Mouse (Mus musculus): ENCODE data around the gene Zfp189. TPM values are rescaled to one million over a fixed set of nuclear protein-coding genes. Genes with fewer than 3 reads are reported as not detected.
A peak's percentile ranks its signal among the peaks of the same experiment; 100 is the strongest.

Zfp189 gene
- polyA plus RNA-seq, 1 experiment from 2014 or later, result 3.5 TPM

GRCm38 (mm10) chr4:49522576-49522975 is 1.6 kb downstream of the Zfp189 start:
- ATAC-seq (ENCODE audit: low read depth), result no peak
- Histone ChIP-seq H3K36me3 (ENCODE audit: control insufficient read depth, insufficient read depth) (peaks cover 9% of the 10 kb centered on the region), H3K4me1 (ENCODE audit: control insufficient read depth, low read depth, low read length) (peaks cover 12% of the 10 kb centered on the region), H3K9ac (ENCODE audit: low read depth, low read length) (no peak overlapping the region), H3K27me3 (ENCODE audit: control insufficient read depth, insufficient read depth, low read depth, low read length) (no peaks in the 10 kb centered on the region), H3K4me3 (ENCODE audit: low read depth, low read length) (no peak overlapping the region), H3K4me2 (ENCODE audit: low read depth, low read length) (0 out of 2 replicates have a peak overlapping the region, but pooled peaks have one; percentile 81), H3K27ac (ENCODE audit: low read length) (no peak overlapping the region), H3K9me3 (replicated peaks; ENCODE audit: control insufficient read depth, low read length) (no peaks in the 10 kb centered on the region)
- 83% methylated on average over 9 of the region's 9 CpGs for WGBS (ENCODE audit: insufficient replicate concordance)

- 66% methylated on average over 3 of the region's 3 CpGs for WGBS (ENCODE audit: insufficient replicate concordance)
- no peak overlapping the region for H3K27ac ChIP-seq (ENCODE audit: low read length)
Measured at GRCm38 (mm10) chr4:49535036-49535435, 14.1 kb downstream of the Zfp189 start.

DNA sequence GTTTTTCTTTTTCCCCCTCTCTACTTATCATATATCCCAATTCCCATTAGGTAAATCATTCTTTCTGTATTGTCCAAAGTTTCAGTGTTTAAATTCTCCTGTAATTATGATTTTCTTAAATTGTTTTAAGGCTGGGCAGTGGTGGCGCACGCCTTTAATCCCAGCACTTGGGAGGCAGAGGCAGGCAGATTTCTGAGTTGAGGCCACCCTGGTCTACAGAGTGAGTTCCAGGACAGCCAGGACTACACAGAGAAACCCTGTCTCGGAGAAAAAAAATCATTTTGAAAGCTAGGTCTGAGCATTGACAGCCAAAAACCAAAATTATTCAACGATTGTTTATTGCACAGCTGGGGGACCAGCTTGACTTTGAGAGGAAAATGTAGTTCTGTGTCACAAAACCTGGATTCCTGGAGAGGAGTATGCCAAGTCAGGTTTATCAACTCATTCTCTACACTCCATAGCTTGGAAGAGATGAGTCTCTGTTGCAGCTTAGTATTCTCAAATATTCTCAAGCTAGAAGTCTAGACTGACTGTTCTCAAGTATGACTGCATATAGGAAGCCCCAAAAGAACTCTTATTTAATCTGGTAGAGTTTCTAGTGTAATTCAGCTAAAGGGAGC is 14.8 kb downstream of the Zfp189 start:
- Histone ChIP-seq H3K27me3 (ENCODE audit: control insufficient read depth, insufficient read depth, low read depth, low read length) (no peaks in the 10 kb centered on the region), H3K36me3 (ENCODE audit: control insufficient read depth, insufficient read depth) (peaks cover under 1% of the 10 kb centered on the region; the same call in 1 of the 2 replicates), H3K9ac (ENCODE audit: low read depth, low read length) (no peak overlapping the region), H3K4me2 (ENCODE audit: low read depth, low read length) (no peak overlapping the region), H3K27ac (ENCODE audit: low read length) (no peak overlapping the region), H3K4me3 (ENCODE audit: low read depth, low read length) (no peak overlapping the region), H3K9me3 (replicated peaks; ENCODE audit: control insufficient read depth, low read length) (no peaks in the 10 kb centered on the region), H3K4me1 (ENCODE audit: control insufficient read depth, low read depth, low read length) (no peaks in the 10 kb centered on the region)
- 67% methylated on average over 4 of the region's 4 CpGs for WGBS (ENCODE audit: insufficient replicate concordance)
- no peak for ATAC-seq (ENCODE audit: low read depth)

More at GRCm38 (mm10) chr4:49535036-49535435, 14.1 kb downstream of the Zfp189 start:
- Histone ChIP-seq H3K4me3 (ENCODE audit: low read depth, low read length) (no peak overlapping the region), H3K9me3 (replicated peaks; ENCODE audit: control insufficient read depth, low read length) (0 out of 2 replicates have a peak, but pooled peaks cover 2% of the 10 kb centered on the region), H3K9ac (ENCODE audit: low read depth, low read length) (no peak overlapping the region), H3K4me2 (ENCODE audit: low read depth, low read length) (no peak overlapping the region), H3K27me3 (ENCODE audit: control insufficient read depth, insufficient read depth, low read depth, low read length) (no peaks in the 10 kb centered on the region), H3K36me3 (ENCODE audit: control insufficient read depth, insufficient read depth) (peaks cover 8% of the 10 kb centered on the region), H3K4me1 (ENCODE audit: control insufficient read depth, low read depth, low read length) (no peaks in the 10 kb centered on the region)
- ATAC-seq (ENCODE audit: low read depth), result no peak

GRCm38 (mm10) chr4:49536671-49537070 is 15.7 kb downstream of the Zfp189 start:
- no peak overlapping the region for H3K9ac ChIP-seq (ENCODE audit: low read depth, low read length)
- H3K27me3 ChIP-seq (ENCODE audit: control insufficient read depth, insufficient read depth, low read depth, low read length), result no peaks in the 10 kb centered on the region
- no peak overlapping the region for H3K27ac ChIP-seq (ENCODE audit: low read length)
- no peaks in the 10 kb centered on the region for H3K4me1 ChIP-seq (ENCODE audit: control insufficient read depth, low read depth, low read length)
- no peaks in the 10 kb centered on the region for H3K9me3 ChIP-seq (replicated peaks; ENCODE audit: control insufficient read depth, low read length)
- ATAC-seq (ENCODE audit: low read depth), result no peak
- no peaks in the 10 kb centered on the region; the same call in 1 of the 2 replicates for H3K36me3 ChIP-seq (ENCODE audit: control insufficient read depth, insufficient read depth)
- 50% methylated on average over 4 of the region's 4 CpGs for WGBS (ENCODE audit: insufficient replicate concordance)
- H3K4me3 ChIP-seq (ENCODE audit: low read depth, low read length), result no peak overlapping the region
- H3K4me2 ChIP-seq (ENCODE audit: low read depth, low read length), result no peak overlapping the region

- no peak overlapping the region for H3K9ac ChIP-seq (ENCODE audit: low read depth, low read length)
- no peaks in the 10 kb centered on the region; the same call in none of the 2 replicates for H3K36me3 ChIP-seq (ENCODE audit: control insufficient read depth, insufficient read depth)
- H3K4me2 ChIP-seq (ENCODE audit: low read depth, low read length), result no peak overlapping the region
- H3K4me3 ChIP-seq (ENCODE audit: low read depth, low read length), result no peak overlapping the region
- 60% methylated on average over 6 of the region's 6 CpGs for WGBS (ENCODE audit: insufficient replicate concordance)
- H3K27ac ChIP-seq (ENCODE audit: low read length), result no peak overlapping the region
- H3K27me3 ChIP-seq (ENCODE audit: control insufficient read depth, insufficient read depth, low read depth, low read length), result no peaks in the 10 kb centered on the region
- H3K4me1 ChIP-seq (ENCODE audit: control insufficient read depth, low read depth, low read length), result no peaks in the 10 kb centered on the region
- no peaks in the 10 kb centered on the region for H3K9me3 ChIP-seq (replicated peaks; ENCODE audit: control insufficient read depth, low read length)
- ATAC-seq (ENCODE audit: low read depth), result no peak
Measured at GRCm38 (mm10) chr4:49539665-49540064, 18.7 kb downstream of the Zfp189 start.

GRCm38 (mm10) chr4:49540966-49541365 is 20.0 kb downstream of the Zfp189 start:
- no peaks in the 10 kb centered on the region for H3K27me3 ChIP-seq (ENCODE audit: control insufficient read depth, insufficient read depth, low read depth, low read length)
- H3K4me2 ChIP-seq (ENCODE audit: low read depth, low read length), result no peak overlapping the region
- 57% methylated on average over 3 of the region's 3 CpGs for WGBS (ENCODE audit: insufficient replicate concordance)
- H3K9ac ChIP-seq (ENCODE audit: low read depth, low read length), result no peak overlapping the region
- H3K9me3 ChIP-seq (replicated peaks; ENCODE audit: control insufficient read depth, low read length), result no peaks in the 10 kb centered on the region
- no peak overlapping the region for H3K27ac ChIP-seq (ENCODE audit: low read length)
- H3K36me3 ChIP-seq (ENCODE audit: control insufficient read depth, insufficient read depth), result no peaks in the 10 kb centered on the region; the same call in none of the 2 replicates
- ATAC-seq (ENCODE audit: low read depth), result no peak
- H3K4me1 ChIP-seq (ENCODE audit: control insufficient read depth, low read depth, low read length), result no peaks in the 10 kb centered on the region
- H3K4me3 ChIP-seq (ENCODE audit: low read depth, low read length), result no peak overlapping the region

- H3K27me3 ChIP-seq (ENCODE audit: control insufficient read depth, insufficient read depth, low read depth, low read length), result no peaks in the 10 kb centered on the region
- H3K9me3 ChIP-seq (replicated peaks; ENCODE audit: control insufficient read depth, low read length), result no peaks in the 10 kb centered on the region
- no peak overlapping the region for H3K27ac ChIP-seq (ENCODE audit: low read length)
- no peak for ATAC-seq (ENCODE audit: low read depth)
- H3K4me1 ChIP-seq (ENCODE audit: control insufficient read depth, low read depth, low read length), result no peaks in the 10 kb centered on the region
- H3K4me2 ChIP-seq (ENCODE audit: low read depth, low read length), result peak overlapping the region; percentile 15; the same call in 1 of the 2 replicates
- H3K4me3 ChIP-seq (ENCODE audit: low read depth, low read length), result no peak overlapping the region
- WGBS (ENCODE audit: insufficient replicate concordance), result 63% methylated on average over 2 of the region's 2 CpGs
- no peaks in the 10 kb centered on the region; the same call in none of the 2 replicates for H3K36me3 ChIP-seq (ENCODE audit: control insufficient read depth, insufficient read depth)
- no peak overlapping the region for H3K9ac ChIP-seq (ENCODE audit: low read depth, low read length)
Measured at GRCm38 (mm10) chr4:49546026-49546425, 25.1 kb downstream of the Zfp189 start.

- peak; percentile 73 for ATAC-seq (ENCODE audit: low read depth)
- H3K36me3 ChIP-seq (ENCODE audit: control insufficient read depth, insufficient read depth), result no peaks in the 10 kb centered on the region; the same call in 1 of the 2 replicates
- WGBS (ENCODE audit: insufficient replicate concordance), result 50% methylated on average over 6 of the region's 6 CpGs
- no peaks in the 10 kb centered on the region for H3K27me3 ChIP-seq (ENCODE audit: control insufficient read depth, insufficient read depth, low read depth, low read length)
- no peaks in the 10 kb centered on the region for H3K4me1 ChIP-seq (ENCODE audit: control insufficient read depth, low read depth, low read length)
- 0 out of 2 replicates have a peak overlapping the region, but pooled peaks have one; percentile 2 for H3K27ac ChIP-seq (ENCODE audit: low read length)
- no peak overlapping the region for H3K9ac ChIP-seq (ENCODE audit: low read depth, low read length)
- H3K4me2 ChIP-seq (ENCODE audit: low read depth, low read length), result peak overlapping the region; percentile 15
- peak overlapping the region; percentile 23; the same call in 1 of the 2 replicates for H3K4me3 ChIP-seq (ENCODE audit: low read depth, low read length)
- H3K9me3 ChIP-seq (replicated peaks; ENCODE audit: control insufficient read depth, low read length), result no peaks in the 10 kb centered on the region
Measured at GRCm38 (mm10) chr4:49546873-49547543, 26.0 kb downstream of the Zfp189 start.

Measured in liver, embryonic 16.5 days (tissue).